Mouse (Mus musculus) limb, embryonic 15.5 days (tissue): ENCODE results near the gene Rnps1. TPM values are rescaled to one million over a fixed set of nuclear protein-coding genes. Genes with fewer than 3 reads are reported as not detected.
A peak's percentile ranks its signal among the peaks of the same experiment; 100 is the strongest.
"Not testable (repeated sequence)": the region's sequence is repeated elsewhere in the genome, so short reads cannot be mapped to it uniquely, and the experiment has no call there.

Experiments
- ATAC-seq: fragments of 200-750 bp; cut with Nextera tagmentation; 2 replicates; pipeline ENCODE4 v1.8.0; 2017; ENCODE audit warnings: low read depth, moderate TSS enrichment; ENCODE audit not compliant: insufficient number of reproducible peaks, low FRiP score, low TSS enrichment
- H3K27ac ChIP-seq: fragments of 300-500 bp; sonication (generic); 2 replicates; pipeline ENCODE4 v1.5.1; 2015; ENCODE audit warnings: moderate library complexity, mild to moderate bottlenecking, inconsistent platforms
- H3K27me3 ChIP-seq: fragments of 300-500 bp; sonication (generic); 2 replicates; pipeline ENCODE4 v1.6.1; 2015; ENCODE audit warnings: inconsistent platforms
- H3K36me3 ChIP-seq: fragments of 300-500 bp; sonication (generic); 2 replicates; pipeline ENCODE4 v1.6.1; 2015; ENCODE audit warnings: inconsistent platforms
- H3K4me1 ChIP-seq: fragments of 300-500 bp; sonication (generic); 2 replicates; pipeline ENCODE4 v1.6.1; 2015; ENCODE audit warnings: inconsistent platforms
- H3K4me2 ChIP-seq: fragments of 300-500 bp; sonication (generic); 2 replicates; pipeline ENCODE4 v1.6.1; 2015; ENCODE audit warnings: mild to moderate bottlenecking, inconsistent platforms
- H3K4me3 ChIP-seq: fragments of 300-500 bp; sonication (generic); 2 replicates; pipeline ENCODE4 v1.5.1; 2015; ENCODE audit warnings: mild to moderate bottlenecking, inconsistent platforms
- H3K9ac ChIP-seq: fragments of 300-500 bp; sonication (generic); 2 replicates; pipeline ENCODE4 v1.6.1; 2015; ENCODE audit warnings: inconsistent platforms
- H3K9me3 ChIP-seq: fragments of 300-500 bp; sonication (generic); 2 replicates; pipeline ENCODE4 v1.6.1; 2016; ENCODE audit warnings: inconsistent platforms
- WGBS: fragments of 180-500 bp; shearing (Covaris S2); methylation state at CpG from one replicate; pipeline ENCODE4 v1.1.7; 2015; 5-methylcytosine and 5-hydroxymethylcytosine counted together
- polyA plus RNA-seq: library from polyadenylated mRNA; unstranded; fragments of >200 nt; fragmentation: Nextera tagmentation; extraction: Ambion mirVana; gene quantifications from 2 replicates; pipeline ENCODE4 v1.2.1, GENCODE M21; 2015

The Rnps1 gene
- polyA plus RNA-seq, 1 experiment from 2014 or later = 244 TPM

- WGBS = 86% methylated on average over 12 of the region's 12 CpGs
- H3K4me1 ChIP-seq = no peaks in the 10 kb centered on the region
- H3K36me3 ChIP-seq = peaks cover 57% of the 10 kb centered on the region
- no peak overlapping the region for H3K4me2 ChIP-seq
- no peak for ATAC-seq
- no peaks in the 10 kb centered on the region for H3K9me3 ChIP-seq
- no peak overlapping the region for H3K27ac ChIP-seq
- H3K4me3 ChIP-seq = no peak overlapping the region
- no peaks in the 10 kb centered on the region for H3K27me3 ChIP-seq
- no peak overlapping the region for H3K9ac ChIP-seq
These were observed 7.1 kb upstream of the Rnps1 start for GRCm38 (mm10) chr17:24407116-24407803.

DNA sequence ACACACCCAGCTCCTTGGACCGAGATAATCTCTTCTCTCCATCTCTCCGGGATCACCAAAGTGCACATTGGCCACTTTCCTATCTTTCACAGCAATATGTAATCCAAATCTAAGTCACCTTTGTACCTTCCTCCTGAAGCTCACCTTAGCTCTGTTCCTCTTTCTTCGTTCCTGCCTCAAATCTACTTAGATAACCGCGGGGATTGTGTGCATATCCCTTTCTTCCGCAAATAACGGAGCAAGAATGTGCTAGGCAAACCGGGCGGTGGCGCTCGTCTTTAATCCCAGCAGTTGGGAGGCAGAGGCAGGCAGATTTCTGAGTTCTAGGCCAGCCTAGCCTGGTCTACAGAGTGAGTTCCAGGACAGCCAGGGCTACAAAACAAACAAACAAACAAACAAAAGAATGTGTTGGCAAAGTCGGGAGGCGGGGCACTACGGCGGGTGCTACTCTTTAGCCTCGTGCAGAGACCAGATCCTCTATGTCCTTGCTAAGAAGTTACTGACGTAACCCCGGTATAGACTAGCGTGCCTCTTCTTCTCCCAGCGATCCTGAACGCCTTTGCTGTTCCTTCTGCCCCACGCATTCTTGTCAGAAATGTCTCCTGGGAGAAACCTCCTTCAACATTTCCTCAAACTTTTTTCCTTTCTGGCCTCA is 681 bp upstream of the Rnps1 start:
- H3K9me3 ChIP-seq = no peaks in the 10 kb centered on the region
- no peaks in the 10 kb centered on the region for H3K27me3 ChIP-seq
- 29% methylated on average over 22 of the region's 22 CpGs for WGBS
- H3K4me2 ChIP-seq = peak overlapping the region; percentile 75
- peaks cover 57% of the 10 kb centered on the region for H3K36me3 ChIP-seq
- H3K4me1 ChIP-seq = peaks cover 28% of the 10 kb centered on the region
- ATAC-seq = no peak
- peak overlapping the region; percentile 64 for H3K4me3 ChIP-seq
- peak overlapping the region; percentile 91 for H3K27ac ChIP-seq
- peak overlapping the region; percentile 62 for H3K9ac ChIP-seq

GRCm38 (mm10) chr17:24415011-24415410 is 646 bp downstream of the Rnps1 start:
- H3K27ac ChIP-seq = peak overlapping the region; percentile 96
- 0 out of 2 replicates have a peak, but pooled peaks have one; percentile 2 for ATAC-seq
- H3K4me3 ChIP-seq = peak overlapping the region; percentile 64
- H3K4me2 ChIP-seq = peak overlapping the region; percentile 75
- WGBS = 0% methylated on average over 21 of the region's 21 CpGs
- no peaks in the 10 kb centered on the region for H3K9me3 ChIP-seq
- H3K9ac ChIP-seq = peak overlapping the region; percentile 72
- peaks cover 57% of the 10 kb centered on the region for H3K36me3 ChIP-seq
- peaks cover 28% of the 10 kb centered on the region for H3K4me1 ChIP-seq
- H3K27me3 ChIP-seq = no peaks in the 10 kb centered on the region

DNA sequence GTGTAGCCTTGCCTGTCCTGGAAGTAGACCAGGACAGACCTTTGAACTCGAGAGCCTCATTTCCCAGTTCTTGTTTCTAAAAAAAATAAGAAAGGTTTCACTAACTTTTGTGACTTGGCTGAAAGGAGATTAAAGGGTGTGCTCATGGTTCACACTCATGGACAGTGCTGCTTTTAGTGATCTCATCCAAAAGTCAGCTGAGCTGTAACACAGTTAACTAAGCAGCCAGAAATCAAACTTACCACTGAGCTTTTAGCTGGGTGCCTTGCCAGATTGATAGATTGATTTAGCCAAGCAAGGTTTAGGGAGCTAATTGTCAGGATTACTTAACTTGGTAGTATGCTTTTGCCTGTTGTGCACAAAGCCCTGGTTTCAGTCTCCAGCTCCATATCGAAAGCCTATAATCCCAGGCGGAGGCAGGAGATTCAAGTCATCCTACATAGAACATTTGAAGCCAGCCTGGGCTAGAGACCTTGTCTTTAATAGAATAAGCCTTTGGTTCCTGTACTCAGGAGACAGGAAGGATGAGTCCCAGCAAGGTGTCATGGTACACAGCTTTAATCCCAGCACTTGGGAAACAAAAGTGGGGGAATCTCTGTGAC is 1.8 kb downstream of the Rnps1 start:
- peaks cover 28% of the 10 kb centered on the region for H3K4me1 ChIP-seq
- no peaks in the 10 kb centered on the region for H3K27me3 ChIP-seq
- H3K36me3 ChIP-seq = peaks cover 60% of the 10 kb centered on the region
- H3K4me3 ChIP-seq = peak overlapping the region; percentile 64
- WGBS = 81% methylated on average over 3 of the region's 3 CpGs
- no peak for ATAC-seq
- peak overlapping the region; percentile 75 for H3K4me2 ChIP-seq
- peak overlapping the region; percentile 7; the same call in 1 of the 2 replicates for H3K9ac ChIP-seq
- no peaks in the 10 kb centered on the region for H3K9me3 ChIP-seq
- no peak overlapping the region for H3K27ac ChIP-seq

DNA sequence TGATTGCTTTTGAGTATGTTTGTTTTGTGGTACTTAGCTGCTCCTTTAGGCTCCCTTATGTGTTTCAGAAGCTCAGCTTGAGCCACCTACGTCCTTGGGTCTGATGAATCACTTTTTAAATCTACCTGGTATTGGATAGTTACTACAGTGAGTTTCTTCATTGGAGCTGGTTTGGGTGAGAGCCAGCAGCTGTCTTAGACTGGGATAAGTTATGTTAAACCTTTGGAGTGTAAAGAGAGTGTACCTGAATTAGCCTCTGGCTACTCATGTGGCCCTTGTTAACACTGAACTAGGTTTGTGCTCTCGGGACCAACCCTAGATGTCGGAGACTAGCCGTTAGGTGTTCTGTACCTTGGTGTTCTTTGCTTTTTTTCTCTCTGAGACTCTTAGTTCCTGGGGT is 8.7 kb downstream of the Rnps1 start:
- no peak overlapping the region for H3K9ac ChIP-seq
- H3K36me3 ChIP-seq = peaks cover 70% of the 10 kb centered on the region
- H3K9me3 ChIP-seq = no peaks in the 10 kb centered on the region
- 93% methylated on average over 4 of the region's 4 CpGs for WGBS
- peaks cover 11% of the 10 kb centered on the region for H3K4me1 ChIP-seq
- no peak for ATAC-seq
- H3K27me3 ChIP-seq = no peaks in the 10 kb centered on the region
- no peak overlapping the region for H3K4me3 ChIP-seq
- H3K27ac ChIP-seq = no peak overlapping the region
- no peak overlapping the region for H3K4me2 ChIP-seq

- WGBS = 91% methylated on average over 5 of the region's 5 CpGs
- Histone ChIP-seq H3K9me3 (no peaks in the 10 kb centered on the region), H3K27ac (no peak overlapping the region)
These were observed 10.1 kb downstream of the Rnps1 start for GRCm38 (mm10) chr17:24424489-24424888.

DNA sequence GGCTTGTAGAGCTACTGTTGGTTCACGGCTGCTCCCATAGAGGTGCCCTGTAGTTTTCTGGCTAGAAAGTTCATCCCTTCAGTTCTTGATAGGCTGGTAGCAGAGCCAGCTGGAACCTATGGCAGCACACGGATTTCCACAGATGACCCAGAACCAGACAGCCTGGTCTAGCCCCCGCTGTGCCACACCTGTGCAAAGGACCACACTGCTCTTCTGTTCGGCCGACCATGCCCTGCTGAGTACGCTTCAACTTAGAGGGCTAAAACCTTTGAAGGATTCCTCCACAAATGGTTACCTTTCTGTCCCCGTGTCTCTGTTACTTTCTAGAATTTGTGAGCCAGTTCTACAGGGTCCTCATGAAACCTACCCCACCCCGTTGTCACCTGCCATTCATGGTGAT is 11.0 kb downstream of the Rnps1 start:
- 93% methylated on average over 6 of the region's 8 CpGs for WGBS
- not testable (repeated sequence) for H3K9me3 ChIP-seq, H3K27me3 ChIP-seq, H3K4me2 ChIP-seq, ATAC-seq, H3K4me3 ChIP-seq, H3K27ac ChIP-seq, H3K9ac ChIP-seq
- peaks cover 49% of the 10 kb centered on the region for H3K36me3 ChIP-seq
- H3K4me1 ChIP-seq = peaks cover 14% of the 10 kb centered on the region

More at GRCm38 (mm10) chr17:24424489-24424888, 10.1 kb downstream of the Rnps1 start:
- Histone ChIP-seq H3K4me3 (no peak overlapping the region), H3K36me3 (peaks cover 56% of the 10 kb centered on the region), H3K4me2 (no peak overlapping the region), H3K4me1 (peaks cover 11% of the 10 kb centered on the region), H3K27me3 (no peaks in the 10 kb centered on the region), H3K9ac (no peak overlapping the region)
- no peak for ATAC-seq

GRCm38 (mm10) chr17:24425905-24426304 is 11.5 kb downstream of the Rnps1 start:
- Histone ChIP-seq H3K4me3 (peak overlapping the region; percentile 73), H3K27ac (peak overlapping the region; percentile 98), H3K9ac (no peak overlapping the region), H3K4me2 (peak overlapping the region; percentile 68; the same call in 1 of the 2 replicates), H3K9me3 (no peaks in the 10 kb centered on the region), H3K36me3 (peaks cover 46% of the 10 kb centered on the region), H3K4me1 (peaks cover 18% of the 10 kb centered on the region), H3K27me3 (no peaks in the 10 kb centered on the region)
- no peak for ATAC-seq
- 82% methylated on average over 7 of the region's 7 CpGs for WGBS

- Histone ChIP-seq H3K36me3 (peaks cover 39% of the 10 kb centered on the region), H3K9ac (peak within 1 kb of the TSS; percentile 85), H3K9me3 (no peaks in the 10 kb centered on the region), H3K27me3 (no peaks in the 10 kb centered on the region), H3K4me1 (peaks cover 19% of the 10 kb centered on the region), H3K27ac (peak within 1 kb of the TSS; percentile 98), H3K4me2 (peak within 1 kb of the TSS; percentile 68), H3K4me3 (peak within 1 kb of the TSS; percentile 73)
- WGBS = under 1% methylated on average over 48 of the region's 48 CpGs
- ATAC-seq = peak; percentile 95
These were observed 12.3 kb downstream of the Rnps1 start, which contains the start of gene Eci1 for GRCm38 (mm10) chr17:24426471-24427169. TSS of gene Eci1 (plus strand) at chr17:24426641.

DNA sequence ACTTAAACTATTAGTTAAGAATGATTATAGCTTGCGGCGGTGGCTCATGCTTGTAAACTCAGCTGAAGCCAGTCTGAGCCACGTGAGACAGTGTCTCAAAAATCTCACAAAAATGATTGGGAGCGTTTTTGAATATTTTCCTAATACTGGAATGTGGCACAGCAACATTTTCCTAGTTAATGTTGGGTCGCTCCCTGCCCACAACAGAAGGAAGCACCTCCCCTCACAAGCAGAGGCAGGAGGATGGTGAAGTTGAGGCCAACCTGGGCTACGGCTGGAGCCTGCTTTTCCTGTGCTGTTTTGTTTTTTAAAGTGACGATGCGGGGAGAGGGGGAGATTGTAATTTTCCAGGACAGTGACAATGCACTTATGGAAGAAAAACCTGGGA is 12.8 kb downstream of the Rnps1 start:
- WGBS = 4% methylated on average over 8 of the region's 8 CpGs

GRCm38 (mm10) chr17:24429201-24429983 is 15.0 kb downstream of the Rnps1 start:
- H3K4me1 ChIP-seq = peaks cover 19% of the 10 kb centered on the region
- H3K9ac ChIP-seq = no peak overlapping the region
- WGBS = 83% methylated on average over 14 of the region's 14 CpGs
- H3K4me3 ChIP-seq = no peak overlapping the region
- H3K36me3 ChIP-seq = peaks cover 24% of the 10 kb centered on the region
- H3K4me2 ChIP-seq = no peak overlapping the region
- no peak for ATAC-seq
- no peak overlapping the region for H3K27ac ChIP-seq
- no peaks in the 10 kb centered on the region for H3K9me3 ChIP-seq
- no peaks in the 10 kb centered on the region for H3K27me3 ChIP-seq

More for the DNA sequence above, 12.8 kb downstream of the Rnps1 start:
- peak overlapping the region; percentile 85 for H3K9ac ChIP-seq
- ATAC-seq = no peak
- peak overlapping the region; percentile 98 for H3K27ac ChIP-seq
- peak overlapping the region; percentile 73 for H3K4me3 ChIP-seq
- no peaks in the 10 kb centered on the region for H3K9me3 ChIP-seq
- H3K27me3 ChIP-seq = no peaks in the 10 kb centered on the region
- H3K4me2 ChIP-seq = peak overlapping the region; percentile 68
- peaks cover 19% of the 10 kb centered on the region for H3K4me1 ChIP-seq
- H3K36me3 ChIP-seq = peaks cover 34% of the 10 kb centered on the region
